Mouse (Mus musculus) spleen, adult 10 weeks (tissue): ENCODE results near the gene Wdr45b. TPM values are rescaled to one million over a fixed set of nuclear protein-coding genes. Genes with fewer than 3 reads are reported as not detected.

Experiments
- polyA plus RNA-seq: library from polyadenylated mRNA; stranded (reverse); fragments of 350-450 nt; fragmentation: Illumina TruSeq; extraction: RNeasy Lipid Tissue Mini Kit (QIAGEN cat#74804); gene quantifications from one replicate; pipeline ENCODE4 v1.2.3, GENCODE M21; 2015; ENCODE audit warnings: low replicate concordance; ENCODE audit not compliant: insufficient read depth

Gene Wdr45b
- 37.4 TPM for polyA plus RNA-seq

GRCm38 (mm10) chr11:121354091-121354707 lies at the start of gene Wdr45b:
Gene Wdr45b, minus strand, starts transcription at chr11:121354445.

GRCm38 (mm10) chr11:121387750-121388553 lies 33.7 kb upstream of the Wdr45b start, which contains the start of gene Rab40b:
Gene Rab40b, minus strand, starts transcription at chr11:121388251.

Other genes starting within 250 kb of the Wdr45b start
- not detected for gene Tex19.2, start 235.8 kb downstream of the Wdr45b start, polyA plus RNA-seq
- gene Tex19.1, start 208.3 kb downstream of the Wdr45b start, polyA plus RNA-seq: not detected
- not detected for gene Uts2r, start 194.2 kb downstream of the Wdr45b start, polyA plus RNA-seq
- gene Hexdc, start 150.0 kb downstream of the Wdr45b start, polyA plus RNA-seq: 9.2 TPM
- 4.4 TPM for gene Ogfod3, start 149.7 kb downstream of the Wdr45b start, polyA plus RNA-seq
- gene Cybc1, start 125.1 kb downstream of the Wdr45b start, polyA plus RNA-seq: 178 TPM
- 26.9 TPM for gene Narf, start 117.2 kb downstream of the Wdr45b start, polyA plus RNA-seq
- gene Foxk2, start 94.5 kb downstream of the Wdr45b start, polyA plus RNA-seq: 21.6 TPM
- gene Rab40b, start 33.8 kb upstream of the Wdr45b start, polyA plus RNA-seq: 0.66 TPM
- gene Fn3krp, start 67.0 kb upstream of the Wdr45b start, polyA plus RNA-seq: 14.3 TPM
- gene Fn3k, start 80.5 kb upstream of the Wdr45b start, polyA plus RNA-seq: 4.0 TPM
- 30.0 TPM for gene Tbcd, start 97.5 kb upstream of the Wdr45b start, polyA plus RNA-seq
- gene Zfp750, start 164.9 kb upstream of the Wdr45b start, polyA plus RNA-seq: not detected